Mouse (Mus musculus): Measurements from ENCODE around the gene 0610040J01Rik. TPM values are rescaled to one million over a fixed set of nuclear protein-coding genes. Genes with fewer than 3 reads are reported as not detected.
"Not testable (repeated sequence)": the region's sequence is repeated elsewhere in the genome, so short reads cannot be mapped to it uniquely, and the experiment has no call there.

Gene 0610040J01Rik
- total RNA-seq, 2 experiments from 2014 or later = 11.9 to 15.4 TPM

DNA sequence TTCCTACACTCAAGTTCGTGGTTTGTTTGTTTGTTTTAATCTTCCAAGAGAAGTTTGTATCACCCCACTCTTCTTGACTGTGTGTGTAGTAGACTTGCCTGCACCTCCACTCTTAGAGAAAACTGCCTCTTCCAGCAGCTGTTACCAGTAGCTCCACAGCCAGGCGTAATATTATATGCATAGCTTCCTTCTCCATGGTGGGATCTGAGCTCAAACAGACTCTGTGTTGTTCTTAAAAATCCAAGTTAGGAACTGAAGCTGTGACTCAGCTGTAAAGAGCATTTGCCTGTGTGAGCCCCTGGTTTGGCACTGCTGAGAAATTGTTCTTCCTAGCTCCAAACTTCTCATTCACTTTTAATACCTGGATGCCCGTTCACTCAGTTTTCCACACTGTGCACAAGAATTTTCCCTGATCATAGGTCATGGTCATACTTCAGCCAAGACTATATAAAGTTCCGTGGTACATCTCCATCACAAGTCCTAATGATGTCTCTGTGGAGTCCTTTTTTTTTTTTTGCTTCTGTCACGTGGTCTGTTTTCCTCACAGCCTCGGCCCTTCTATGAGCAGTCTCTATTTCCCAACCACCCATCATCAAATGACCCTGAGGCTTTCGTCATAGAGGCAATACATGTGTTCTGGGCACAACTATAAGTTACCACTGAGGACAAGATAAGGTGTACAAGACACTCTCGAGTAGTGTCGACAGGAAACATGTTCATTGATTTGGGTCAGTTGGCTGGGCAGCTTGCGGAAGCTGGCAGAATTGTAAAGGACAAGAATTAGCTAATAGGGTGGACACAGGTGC is 16.4 kb downstream of the 0610040J01Rik start:
- no peak for DNase-seq (ENCODE audit: low spot score)

DNA sequence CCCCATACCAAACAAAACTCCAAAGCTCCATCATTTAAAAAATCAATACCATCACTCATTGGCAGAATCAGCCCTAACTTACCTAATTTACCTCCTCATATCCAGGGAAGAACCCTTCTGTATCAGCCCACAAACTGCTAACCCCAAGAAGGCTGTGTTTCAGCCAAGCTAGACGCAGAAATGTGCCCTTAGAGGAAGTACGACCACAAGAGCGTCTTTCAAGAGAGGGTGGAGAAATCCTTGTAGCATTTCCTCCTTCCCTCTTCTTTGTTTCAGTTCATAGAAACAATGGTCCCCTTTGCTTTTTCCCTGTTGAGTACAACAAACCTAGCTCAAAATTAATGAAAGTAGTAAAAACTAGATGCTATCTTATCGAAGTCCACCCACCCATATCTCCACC is 18.9 kb downstream of the 0610040J01Rik start:
- DNase-seq (ENCODE audit: low spot score) = no peak

DNA sequence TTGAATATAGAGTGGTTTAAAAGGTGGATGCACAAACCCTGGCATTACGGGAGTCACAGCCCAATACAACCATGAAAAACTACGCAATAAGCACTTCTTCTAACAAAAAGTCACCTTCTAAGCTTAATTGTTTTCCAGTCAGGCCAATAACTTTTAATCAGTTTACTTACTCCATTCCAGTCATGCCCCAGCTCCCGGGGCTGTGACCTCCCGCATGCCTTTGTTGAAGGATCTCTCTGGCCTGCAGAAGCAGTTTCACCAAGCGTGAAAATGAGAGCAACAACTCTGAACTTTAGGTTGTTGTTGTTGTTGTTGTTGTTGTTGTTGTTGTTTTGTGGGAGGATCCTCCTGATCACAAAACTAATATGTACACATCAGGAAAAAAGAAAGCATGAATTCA is 21.8 kb downstream of the 0610040J01Rik start:
- no peak for DNase-seq (ENCODE audit: low spot score)

DNA sequence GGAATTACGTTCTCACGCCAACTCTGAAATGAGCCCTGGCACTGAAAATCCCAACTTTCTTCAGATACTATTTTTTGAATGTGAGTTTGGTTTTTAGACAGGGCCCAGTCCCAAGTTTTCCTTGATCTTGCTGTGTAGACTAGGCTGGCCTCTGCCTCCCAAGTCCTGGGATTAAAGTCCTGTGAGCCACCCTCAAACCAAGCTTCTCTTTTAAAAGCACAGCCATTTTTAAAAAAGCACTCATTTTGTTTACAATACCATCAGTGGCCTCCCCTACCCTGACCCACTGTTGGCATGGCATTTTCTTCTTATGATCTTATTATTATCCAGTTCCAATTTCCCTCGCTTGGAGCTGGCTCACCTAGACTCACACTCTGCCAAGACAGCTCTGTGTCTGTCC is 22.3 kb downstream of the 0610040J01Rik start:
- no peak for DNase-seq (ENCODE audit: low spot score)

DNA sequence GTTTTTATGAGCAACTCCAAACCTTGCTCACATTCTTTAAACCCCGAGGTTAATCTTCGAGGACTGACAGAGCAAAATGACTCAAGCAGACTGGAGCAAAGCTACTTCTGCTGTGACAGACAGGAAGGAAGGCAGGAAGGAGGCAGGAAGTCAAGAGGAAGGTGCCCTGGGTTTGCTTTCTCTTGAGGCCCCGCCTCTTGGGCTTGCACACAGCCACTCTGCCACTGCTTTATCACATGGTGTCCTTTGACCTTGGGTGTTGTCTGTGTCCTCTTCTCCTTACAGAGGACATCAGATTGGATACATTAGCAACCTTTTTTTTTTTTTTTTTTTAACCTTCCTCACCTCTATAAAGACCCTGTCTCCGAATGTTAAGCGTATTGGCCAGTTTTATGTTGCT is 25.0 kb downstream of the 0610040J01Rik start:
- DNase-seq (ENCODE audit: low spot score) = no peak

DNA sequence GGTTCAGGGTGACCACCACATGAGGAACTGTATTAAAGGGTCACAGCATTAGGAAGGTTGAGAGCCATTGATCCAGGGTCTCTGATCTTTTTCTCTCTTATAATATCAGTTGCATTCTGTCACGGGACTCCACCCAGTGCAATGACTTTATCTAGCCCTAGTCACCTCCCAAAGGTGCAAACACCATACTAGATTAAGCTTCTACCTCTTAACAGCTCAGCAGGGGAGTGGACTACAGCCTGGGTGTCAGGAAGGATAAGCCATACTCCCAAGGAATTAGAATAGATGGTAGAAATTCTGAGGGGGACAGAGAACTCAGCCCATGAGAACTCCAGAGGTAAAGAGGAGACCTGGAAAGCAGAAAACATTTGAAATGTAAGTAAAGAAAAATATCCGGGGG is 25.7 kb downstream of the 0610040J01Rik start:
- DNase-seq (ENCODE audit: low spot score) = no peak

DNA sequence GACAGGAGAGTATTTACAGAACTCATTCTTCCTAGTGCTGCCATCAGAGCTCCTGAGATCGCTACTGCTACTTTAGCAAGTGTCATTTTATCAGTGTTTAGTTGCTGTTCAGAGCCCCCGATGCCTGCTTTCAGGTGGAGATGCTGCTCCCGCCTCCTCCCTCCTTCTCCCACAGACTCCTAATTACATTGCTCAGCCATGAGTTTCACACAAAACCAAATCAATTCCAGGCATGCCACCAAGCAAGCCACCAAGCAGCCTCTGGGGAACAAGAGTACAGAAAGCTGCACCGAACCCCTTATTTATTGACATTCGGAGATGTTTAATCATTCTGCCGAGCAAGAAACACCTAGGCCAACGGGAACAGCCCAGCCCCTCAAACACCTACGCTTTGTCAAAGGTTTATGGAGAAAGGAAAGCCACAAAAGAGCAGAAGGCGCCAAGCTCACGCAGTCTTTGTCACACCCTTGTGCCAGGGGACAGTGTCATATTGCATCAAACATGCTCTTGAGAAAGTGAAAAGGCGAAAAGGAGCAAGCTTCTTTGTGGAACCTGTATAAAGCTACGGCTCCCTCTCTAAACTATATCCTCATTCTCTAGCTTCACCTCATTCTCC is 27.7 kb downstream of the 0610040J01Rik start:
- DNase-seq (ENCODE audit: low spot score) = no peak

DNA sequence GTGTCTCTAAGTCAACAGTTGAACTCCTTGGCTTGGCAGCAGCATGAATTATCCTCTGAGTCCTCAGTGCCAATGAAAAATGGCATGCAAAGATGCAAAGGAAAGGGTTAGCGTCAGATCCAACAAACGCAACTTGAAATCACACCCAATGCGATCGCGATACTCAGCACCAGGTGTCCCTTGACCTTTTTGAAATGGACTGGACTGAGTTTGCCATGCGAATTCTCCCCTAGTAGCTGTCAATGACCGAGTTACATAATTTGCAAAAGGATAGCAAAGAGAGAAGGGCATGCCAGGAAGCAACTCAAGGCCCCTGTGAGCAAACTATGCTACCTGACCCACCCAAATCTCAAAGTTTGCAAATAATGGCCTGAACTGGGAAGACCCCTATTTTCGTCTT is 34.9 kb downstream of the 0610040J01Rik start:
- DNase-seq (ENCODE audit: low spot score) = no peak

DNA sequence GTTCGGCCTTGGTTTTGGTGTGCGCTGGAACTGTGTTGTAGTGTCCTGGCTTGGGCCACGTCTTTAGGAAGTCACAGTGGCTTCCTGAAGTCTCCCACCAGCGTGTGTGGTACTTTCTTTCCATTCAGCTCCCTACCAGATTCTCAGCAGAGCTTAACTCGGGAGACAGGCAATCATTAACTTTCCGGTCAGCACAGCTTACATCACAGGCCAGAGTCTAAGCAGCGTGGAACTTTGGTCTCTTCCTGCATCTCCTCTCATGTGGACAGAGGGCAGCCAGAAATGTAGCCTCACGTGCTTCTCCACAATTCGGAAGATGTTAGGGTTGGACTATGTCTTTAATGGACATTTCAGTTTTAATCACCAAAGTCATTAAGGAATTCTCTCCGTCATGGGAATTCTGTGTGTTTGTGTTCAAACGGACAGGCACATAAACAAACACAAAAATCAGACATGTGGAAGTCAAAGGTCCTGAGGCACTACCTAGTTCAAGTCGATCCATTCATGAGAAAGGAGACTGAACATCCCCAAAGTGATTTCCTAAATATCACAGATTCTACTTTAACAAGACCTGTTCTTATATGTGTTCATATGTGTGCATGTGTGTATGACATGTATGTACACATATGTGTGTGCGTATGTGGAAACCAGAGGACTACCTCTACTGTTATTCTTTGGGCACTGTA is 35.5 kb downstream of the 0610040J01Rik start:
- DNase-seq (ENCODE audit: low spot score) = no peak

DNA sequence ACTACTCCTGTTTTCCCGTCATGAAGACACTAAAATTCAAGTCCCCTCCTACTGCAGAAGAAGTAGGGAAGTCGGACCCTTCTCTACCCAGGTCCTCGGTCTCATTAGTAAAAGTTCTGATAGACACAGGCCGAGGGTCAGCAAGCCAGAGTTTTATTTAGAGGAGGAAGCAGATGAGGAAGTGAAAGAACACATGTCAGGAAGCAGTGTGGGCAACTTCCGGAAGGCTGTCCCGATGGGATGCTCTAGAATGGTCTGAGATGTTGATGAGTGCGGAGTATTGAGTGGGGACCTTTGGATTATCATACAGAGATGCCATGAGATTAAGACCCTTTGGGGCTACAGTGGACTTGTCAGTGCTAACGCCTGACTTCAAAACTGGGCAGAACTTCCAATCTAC is 46.7 kb downstream of the 0610040J01Rik start:
- DNase-seq (ENCODE audit: low spot score) = no peak

DNA sequence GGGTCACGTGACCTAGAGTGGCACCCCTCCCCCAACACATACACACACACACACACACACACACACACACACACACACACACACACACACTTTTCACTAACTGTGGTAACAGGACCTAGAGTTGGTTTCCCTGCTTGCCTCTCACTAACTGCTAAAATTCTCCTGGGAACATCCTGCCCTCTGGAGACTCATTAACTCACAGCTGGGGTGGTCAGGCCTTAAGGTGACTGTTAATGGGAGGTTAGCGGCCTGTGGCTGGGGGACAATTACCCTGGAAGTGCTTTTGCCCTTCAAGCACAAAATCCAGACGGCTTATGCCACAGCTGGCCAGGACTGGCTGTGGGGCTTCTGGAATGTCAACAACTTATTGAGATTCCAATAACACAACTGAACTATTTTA is 55.3 kb downstream of the 0610040J01Rik start:
- no peak for DNase-seq (ENCODE audit: low spot score)

DNA sequence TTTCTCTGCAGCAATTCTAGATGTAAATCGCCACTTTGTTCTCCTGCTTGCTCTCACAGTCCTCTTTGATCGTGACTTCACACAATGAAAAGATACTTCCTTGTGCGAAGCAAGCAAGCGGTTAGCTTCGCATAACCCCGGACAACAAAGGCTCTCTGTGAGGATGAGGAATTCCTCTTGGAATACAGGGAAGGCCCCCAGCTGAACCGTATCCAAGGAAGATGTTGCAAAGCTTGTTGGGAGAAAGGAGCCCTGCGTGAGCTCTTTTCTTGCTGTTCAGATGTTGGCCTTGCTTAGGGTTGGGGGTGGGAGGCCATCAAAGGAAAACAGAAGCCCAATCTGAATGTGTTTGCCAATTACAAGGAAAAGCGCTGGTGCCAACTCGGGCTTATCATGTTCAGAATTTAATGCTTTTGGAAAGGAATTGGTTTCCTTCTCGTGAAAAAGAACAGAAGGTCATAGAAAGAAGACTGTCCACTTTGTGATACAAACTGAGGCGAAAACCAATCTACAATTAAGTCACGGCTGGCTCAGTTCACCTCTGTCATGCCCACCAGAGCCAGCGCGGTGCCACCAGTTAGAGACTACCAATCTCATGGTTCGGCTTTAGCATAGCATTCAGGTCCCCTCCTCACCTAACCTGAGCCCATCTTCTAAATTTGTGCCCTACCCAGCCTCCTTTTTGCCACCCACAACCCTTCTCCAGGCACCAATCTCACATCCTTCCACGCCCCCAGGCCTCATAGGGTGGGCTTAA is 60.2 kb downstream of the 0610040J01Rik start:
- no peak for DNase-seq (ENCODE audit: low spot score)

DNA sequence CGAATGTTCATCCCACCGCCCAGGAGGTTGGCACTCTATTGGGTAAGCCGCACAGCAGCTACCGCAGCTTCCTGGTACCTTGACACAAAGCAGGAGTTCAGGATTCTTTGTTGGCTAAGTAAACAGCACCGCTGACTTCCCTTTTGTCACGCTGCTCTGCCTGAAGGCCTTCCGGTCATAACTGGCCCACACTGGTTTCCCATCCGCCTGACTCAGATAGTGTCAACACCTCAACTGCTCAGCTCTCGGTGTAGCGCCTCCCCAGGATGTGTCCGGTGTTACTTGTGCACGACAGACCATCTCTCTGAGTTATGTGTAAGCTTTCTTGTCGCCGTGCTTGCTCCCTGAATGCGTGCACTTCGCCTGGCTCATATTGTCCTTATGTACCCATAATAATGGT is 62.7 kb downstream of the 0610040J01Rik start:
- no peak for DNase-seq (ENCODE audit: low spot score)

DNA sequence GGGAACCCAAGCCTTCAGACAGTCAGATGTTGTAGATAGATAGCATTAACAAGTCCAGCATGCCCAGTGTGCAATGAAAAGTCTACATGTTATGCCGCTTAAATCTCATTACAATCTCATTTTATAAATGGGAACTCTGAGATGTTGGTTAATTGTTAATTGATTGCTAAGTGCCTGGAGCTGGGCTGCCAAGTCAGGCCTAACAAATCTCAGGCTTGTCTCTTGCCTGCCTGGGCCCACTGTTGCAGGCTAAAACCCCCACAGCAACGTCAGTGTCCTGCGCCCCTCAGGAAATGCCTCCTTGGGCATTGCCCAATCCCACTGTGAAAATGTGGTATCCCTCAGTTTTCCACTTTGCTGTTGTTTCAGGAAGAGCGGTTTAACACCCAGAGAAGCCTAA is 63.9 kb downstream of the 0610040J01Rik start:
- DNase-seq (ENCODE audit: low spot score) = no peak

DNA sequence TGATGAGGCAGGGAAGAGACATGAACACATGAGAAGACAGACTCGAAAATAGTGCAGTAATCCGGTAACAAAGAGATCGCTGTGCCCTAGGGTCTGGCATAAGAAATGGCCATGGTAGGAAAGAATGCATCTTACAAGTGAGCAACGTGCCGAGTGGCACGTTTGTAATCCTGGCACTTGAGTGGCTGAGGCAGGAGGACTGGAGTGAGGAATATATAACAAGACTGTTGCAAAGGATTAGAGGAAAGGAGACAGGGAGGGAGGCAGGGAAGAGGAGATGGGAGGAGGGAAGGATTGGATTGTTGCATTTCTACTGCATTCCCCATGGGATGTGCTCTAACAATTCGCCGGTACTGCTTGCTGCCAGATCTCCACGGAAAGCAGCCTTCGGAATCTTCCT is 66.9 kb downstream of the 0610040J01Rik start:
- DNase-seq (ENCODE audit: low spot score) = no peak

DNA sequence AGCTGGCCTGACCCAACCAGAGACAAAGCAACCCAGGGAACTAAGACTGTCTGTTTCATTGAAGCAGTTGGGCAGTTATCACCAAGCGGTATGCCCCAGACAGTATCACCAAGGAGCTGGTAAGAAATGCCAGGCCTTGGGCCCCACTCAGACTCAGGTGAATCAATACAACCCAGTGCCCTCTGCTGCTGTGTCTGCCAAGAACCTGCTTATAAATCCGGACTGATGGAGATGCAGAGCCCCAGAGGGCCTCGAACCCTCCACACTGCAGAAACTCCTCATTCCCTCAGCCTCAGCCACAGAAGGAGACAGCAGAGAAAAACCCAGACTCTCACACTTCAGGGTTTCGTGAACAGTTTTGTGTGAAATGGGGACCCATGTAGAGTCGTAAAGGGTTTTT is 74.1 kb downstream of the 0610040J01Rik start:
- no peak for DNase-seq (ENCODE audit: low spot score)

DNA sequence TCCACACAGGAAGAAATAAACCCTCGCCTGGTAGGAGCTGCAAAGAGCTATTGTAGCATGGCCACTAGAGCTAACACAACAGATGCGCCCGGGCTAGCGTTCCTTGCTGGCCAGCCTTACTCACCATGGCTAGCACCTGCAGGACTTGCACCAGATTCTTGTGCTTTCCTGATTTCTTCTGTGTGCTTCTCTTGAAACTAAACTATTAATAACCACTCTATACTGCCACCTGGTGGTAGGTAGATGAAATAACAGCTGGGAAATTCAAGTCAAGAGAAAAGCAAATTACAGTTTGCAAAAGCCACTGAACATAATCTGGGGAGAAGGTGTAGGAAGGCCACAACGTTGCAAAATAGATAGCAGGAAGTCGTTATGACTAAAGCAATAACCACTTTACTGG is 74.5 kb downstream of the 0610040J01Rik start:
- peak; percentile 9 for DNase-seq (ENCODE audit: low spot score)

DNA sequence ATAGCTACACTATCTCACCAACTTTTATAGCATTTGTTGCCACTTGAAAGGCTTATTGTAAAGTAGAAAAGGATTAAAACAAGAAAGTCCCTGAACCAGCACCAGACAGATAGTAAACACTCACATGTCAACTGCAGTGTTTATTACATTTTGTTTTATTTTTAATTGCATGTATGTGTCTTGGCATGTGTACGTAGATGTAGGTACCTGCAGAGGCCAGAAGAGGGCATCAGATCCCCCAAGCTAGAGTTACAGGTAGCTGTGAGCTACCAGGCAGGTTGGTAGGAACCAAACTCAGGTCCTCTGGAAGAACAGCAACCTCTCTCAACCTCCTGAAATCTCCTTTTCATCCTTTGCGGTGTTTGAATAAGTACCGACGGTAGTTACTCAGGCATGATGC is 74.9 kb downstream of the 0610040J01Rik start:
- DNase-seq (ENCODE audit: low spot score) = no peak

DNA sequence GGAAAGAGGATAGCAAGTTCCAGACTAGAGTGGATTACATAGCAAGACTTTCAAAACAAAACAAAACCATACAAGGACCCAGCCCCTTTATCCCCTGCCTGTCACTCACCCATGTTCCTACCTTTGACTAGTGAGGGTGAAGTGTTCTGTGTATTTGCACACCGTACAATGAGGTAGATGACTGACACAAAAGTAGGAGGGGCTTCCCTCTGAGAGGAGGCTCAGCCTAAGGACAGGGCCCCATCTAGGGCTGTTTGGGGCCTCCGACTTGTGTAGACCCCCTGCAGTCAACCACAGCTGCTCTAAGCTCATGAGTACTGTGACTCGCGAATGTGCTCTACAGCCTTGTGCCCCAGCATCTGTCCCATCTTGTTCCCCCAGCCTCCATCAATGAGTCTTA is 79.1 kb downstream of the 0610040J01Rik start:
- no peak for DNase-seq (ENCODE audit: low spot score)

DNA sequence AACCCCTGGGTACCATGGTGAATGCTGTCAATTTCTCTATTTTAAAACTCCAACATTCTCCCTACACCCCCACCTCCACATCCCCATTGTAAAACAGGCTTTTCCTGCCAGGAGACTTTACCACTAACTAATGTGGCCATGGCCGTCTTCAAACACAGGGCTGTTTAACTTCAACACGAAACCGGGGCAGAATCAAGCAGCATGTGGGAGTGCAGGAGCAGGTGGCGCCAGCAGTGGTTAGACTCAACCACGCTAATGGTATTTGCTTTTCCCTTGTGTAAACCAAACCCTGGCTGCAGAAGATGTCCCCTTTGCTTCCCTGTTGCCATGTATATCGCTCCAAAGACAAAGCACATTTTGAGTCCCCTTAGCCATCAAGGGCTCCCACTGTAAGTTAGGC is 79.7 kb downstream of the 0610040J01Rik start:
- DNase-seq (ENCODE audit: low spot score) = no peak

DNA sequence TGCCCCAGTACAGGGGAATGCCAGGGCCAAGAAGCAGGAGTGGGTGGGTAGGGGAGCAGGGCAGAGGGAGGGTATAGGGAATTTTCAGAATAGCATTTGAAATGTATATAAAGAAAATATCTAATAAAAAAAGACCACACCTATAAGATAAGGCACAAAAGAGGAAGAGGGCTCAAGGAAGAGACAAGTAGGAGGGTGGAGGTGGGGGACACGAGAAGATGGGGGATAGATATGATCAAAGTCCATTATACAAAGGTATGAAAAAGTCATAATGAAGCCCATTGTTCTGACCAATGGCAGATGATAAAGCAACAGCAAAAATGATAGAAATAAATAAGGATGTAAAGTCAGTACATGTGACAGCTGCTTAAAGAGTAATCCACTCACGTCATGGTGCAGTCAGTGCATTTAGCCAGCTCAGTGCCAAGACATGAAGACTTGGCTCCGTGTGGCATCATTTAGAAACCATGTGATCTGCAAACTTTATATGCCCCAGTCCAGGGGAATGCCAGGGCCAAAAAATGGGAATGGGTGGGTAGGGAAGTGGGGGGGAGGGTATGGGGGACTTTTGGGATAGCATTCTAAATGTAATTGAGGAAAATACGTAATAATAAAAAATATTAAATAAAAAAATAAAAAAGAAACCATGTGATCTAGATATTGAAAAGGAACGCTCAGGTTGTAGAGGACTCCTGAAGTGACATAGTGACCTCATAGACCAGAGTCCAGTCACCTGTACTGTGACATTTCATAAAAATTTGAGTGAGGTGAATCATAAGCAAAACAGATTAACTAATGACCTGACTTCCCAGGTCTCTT is 85.0 kb downstream of the 0610040J01Rik start:
- not testable (repeated sequence) for DNase-seq (ENCODE audit: low spot score)

Measured in gastrocnemius, adult 18-20 months (tissue).